Mouse (Mus musculus): ENCODE measurements around the gene Cdk5. TPM values are rescaled to one million over a fixed set of nuclear protein-coding genes. Genes with fewer than 3 reads are reported as not detected.
A peak's percentile ranks its signal among the peaks of the same experiment; 100 is the strongest.

Gene Cdk5
- polyA plus RNA-seq, 1 experiment from 2014 or later, result 46.4 TPM

DNA sequence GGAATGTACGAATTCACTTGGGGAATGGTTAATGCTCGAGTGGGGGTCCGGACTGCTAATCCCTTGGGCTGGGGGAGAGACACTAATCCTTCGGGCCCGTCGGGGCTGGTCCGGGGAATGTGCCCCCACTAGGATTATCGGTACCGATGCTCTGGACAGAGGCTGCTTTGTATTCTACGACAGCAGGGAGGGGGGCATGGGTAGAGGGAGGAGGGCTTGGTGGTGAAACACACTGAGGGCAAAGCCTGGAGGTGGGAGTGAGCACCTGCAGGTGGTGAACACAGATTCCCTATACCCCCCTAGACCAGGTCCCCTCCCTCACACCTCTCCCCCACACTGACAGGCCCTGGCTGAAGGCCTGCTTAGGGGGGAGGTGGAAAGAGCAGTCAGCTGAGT lies 2.7 kb upstream of the Cdk5 start:
- H3K4me3 ChIP-seq (ENCODE audit: low read depth, low read length), result peak overlapping the region; percentile 67
- peaks cover 17% of the 10 kb centered on the region for H3K36me3 ChIP-seq (ENCODE audit: control insufficient read depth, insufficient read depth, low read length)
- H3K4me2 ChIP-seq (replicated peaks; ENCODE audit: low read depth, low read length), result peak overlapping the region; percentile 96
- no peaks in the 10 kb centered on the region for H3K9me3 ChIP-seq (ENCODE audit: control insufficient read depth, low read depth, low read length)
- WGBS, result 2% methylated on average over 10 of the region's 10 CpGs
- H3K27ac ChIP-seq (ENCODE audit: low read length), result no peak overlapping the region; the same call in 1 of the 2 replicates
- H3K27me3 ChIP-seq (ENCODE audit: control insufficient read depth, insufficient read depth, low read length), result no peaks in the 10 kb centered on the region
- peak overlapping the region; percentile 71 for H3K9ac ChIP-seq (replicated peaks; ENCODE audit: low read depth, low read length)
- peaks cover 40% of the 10 kb centered on the region for H3K4me1 ChIP-seq (ENCODE audit: control insufficient read depth, insufficient read depth, low read length)
- ATAC-seq (ENCODE audit: insufficient number of reproducible peaks, insufficient read depth, low FRiP score, low read depth), result no peak

DNA sequence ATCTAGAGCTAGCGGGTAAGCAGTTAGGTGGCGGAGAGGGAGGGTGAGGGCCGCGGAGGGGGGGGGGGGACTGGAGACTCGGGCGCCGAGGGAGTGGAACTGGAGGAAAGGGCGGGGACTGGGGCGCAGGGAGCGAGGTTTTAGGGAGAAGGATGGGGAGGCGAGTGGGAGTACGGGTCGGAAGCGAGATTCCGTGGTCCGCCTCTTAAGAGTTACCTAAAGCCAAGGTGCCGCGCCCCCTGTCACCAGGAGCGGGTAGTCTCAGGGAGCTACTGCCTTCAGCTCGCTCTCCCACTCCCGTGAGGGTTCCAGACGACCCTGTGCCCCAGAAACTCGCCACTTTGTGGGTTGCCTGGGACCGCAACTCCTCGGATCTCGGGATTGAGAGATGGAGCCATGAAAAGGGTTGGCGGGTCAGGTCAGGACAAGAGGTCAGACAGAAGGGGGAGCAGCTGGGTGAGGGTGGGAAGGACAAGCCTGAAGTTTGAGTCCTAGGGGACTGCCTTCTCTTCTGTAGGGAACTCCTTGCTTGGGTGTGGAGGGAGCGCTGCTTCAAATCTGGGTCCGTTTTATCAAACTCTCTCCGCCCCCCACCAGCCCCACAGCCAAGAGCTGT lies 2.2 kb upstream of the Cdk5 start:
- WGBS, result under 1% methylated on average over 26 of the region's 30 CpGs
- Histone ChIP-seq H3K4me1 (ENCODE audit: control insufficient read depth, insufficient read depth, low read length) (peaks cover 40% of the 10 kb centered on the region), H3K4me2 (replicated peaks; ENCODE audit: low read depth, low read length) (peak overlapping the region; percentile 96), H3K27ac (ENCODE audit: low read length) (peak overlapping the region; percentile 93), H3K4me3 (ENCODE audit: low read depth, low read length) (peak overlapping the region; percentile 67), H3K9ac (replicated peaks; ENCODE audit: low read depth, low read length) (peak overlapping the region; percentile 71), H3K36me3 (ENCODE audit: control insufficient read depth, insufficient read depth, low read length) (peaks cover 12% of the 10 kb centered on the region), H3K27me3 (ENCODE audit: control insufficient read depth, insufficient read depth, low read length) (no peaks in the 10 kb centered on the region), H3K9me3 (ENCODE audit: control insufficient read depth, low read depth, low read length) (no peaks in the 10 kb centered on the region)
- ATAC-seq (ENCODE audit: insufficient number of reproducible peaks, insufficient read depth, low FRiP score, low read depth), result no peak

DNA sequence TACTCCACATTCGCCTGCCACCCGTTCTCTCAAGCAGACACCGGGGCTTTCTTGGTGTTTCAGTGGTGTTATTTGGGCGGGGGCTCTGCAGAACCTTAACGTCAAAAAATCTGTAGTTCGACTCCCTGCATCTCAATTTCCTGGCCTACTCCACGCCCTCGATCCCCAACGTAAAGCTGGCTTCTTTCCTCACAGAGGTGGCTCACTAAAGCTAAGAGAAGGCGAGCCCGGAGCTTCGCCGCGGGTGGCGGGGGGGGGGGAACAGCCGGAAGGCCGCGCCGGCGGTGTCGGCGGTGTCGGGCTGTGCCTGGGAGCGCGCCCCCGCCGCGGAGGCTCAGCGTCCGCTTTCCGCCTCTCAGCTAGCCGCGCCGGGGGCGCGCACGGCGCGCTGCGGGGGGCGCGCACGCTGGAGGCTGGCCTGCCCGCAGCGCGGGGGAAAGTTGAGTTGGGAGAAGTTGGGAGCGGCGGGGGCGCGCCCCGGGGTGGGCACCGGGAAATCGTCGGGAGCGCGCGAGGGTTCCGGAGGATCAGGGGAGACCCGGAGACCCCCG lies 1.6 kb upstream of the Cdk5 start:
- ATAC-seq (ENCODE audit: insufficient number of reproducible peaks, insufficient read depth, low FRiP score, low read depth), result 0 out of 2 replicates have a peak, but pooled peaks have one; percentile 4
- peak overlapping the region; percentile 96 for H3K4me2 ChIP-seq (replicated peaks; ENCODE audit: low read depth, low read length)
- peak overlapping the region; percentile 71 for H3K9ac ChIP-seq (replicated peaks; ENCODE audit: low read depth, low read length)
- peaks cover 40% of the 10 kb centered on the region for H3K4me1 ChIP-seq (ENCODE audit: control insufficient read depth, insufficient read depth, low read length)
- peaks cover 9% of the 10 kb centered on the region for H3K36me3 ChIP-seq (ENCODE audit: control insufficient read depth, insufficient read depth, low read length)
- 1% methylated on average over 53 of the region's 60 CpGs for WGBS
- H3K9me3 ChIP-seq (ENCODE audit: control insufficient read depth, low read depth, low read length), result no peaks in the 10 kb centered on the region
- H3K27ac ChIP-seq (ENCODE audit: low read length), result peak overlapping the region; percentile 93
- H3K4me3 ChIP-seq (ENCODE audit: low read depth, low read length), result peak overlapping the region; percentile 67
- no peaks in the 10 kb centered on the region for H3K27me3 ChIP-seq (ENCODE audit: control insufficient read depth, insufficient read depth, low read length)

DNA sequence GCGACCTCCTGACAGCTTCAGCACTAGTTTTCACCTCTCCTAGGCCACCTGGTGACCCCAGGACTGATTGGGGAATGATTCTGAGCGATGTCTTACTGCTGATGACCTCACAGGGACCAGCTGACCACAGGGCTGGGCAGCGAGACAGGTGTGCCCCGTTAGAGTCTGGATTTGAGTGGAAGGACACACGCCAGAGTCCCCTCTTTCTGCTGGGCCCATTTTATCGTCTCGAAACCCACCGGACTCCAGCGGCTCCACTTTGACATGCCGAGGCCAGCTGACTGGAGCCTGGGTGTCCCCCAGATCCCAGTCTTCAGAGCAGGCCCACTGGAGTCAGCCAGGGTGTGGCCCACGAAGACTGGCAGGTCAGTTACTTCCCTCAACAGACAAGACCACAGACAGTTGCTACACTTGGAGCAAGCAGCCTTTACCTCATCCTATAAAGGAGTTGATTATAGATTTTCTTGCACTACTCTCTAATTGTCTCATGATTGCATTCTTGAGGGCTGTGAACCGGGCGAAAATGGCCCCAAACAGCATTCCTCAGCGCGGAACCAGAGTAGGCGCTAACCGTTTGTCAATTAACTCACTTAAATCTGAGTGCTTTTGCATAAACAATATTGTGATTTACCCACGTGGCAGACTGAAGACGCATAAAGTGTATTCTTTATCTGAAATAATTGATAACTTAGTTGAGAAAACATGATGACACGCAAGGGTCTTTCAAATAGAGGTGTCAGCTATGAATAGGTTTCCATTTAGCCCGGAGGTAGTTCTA lies 863 bp upstream of the Cdk5 start:
- Histone ChIP-seq H3K27ac (ENCODE audit: low read length) (peak overlapping the region; percentile 93), H3K9me3 (ENCODE audit: control insufficient read depth, low read depth, low read length) (no peaks in the 10 kb centered on the region), H3K27me3 (ENCODE audit: control insufficient read depth, insufficient read depth, low read length) (no peaks in the 10 kb centered on the region), H3K36me3 (ENCODE audit: control insufficient read depth, insufficient read depth, low read length) (peaks cover 8% of the 10 kb centered on the region; the same call in 1 of the 2 replicates), H3K9ac (replicated peaks; ENCODE audit: low read depth, low read length) (peak overlapping the region; percentile 71; the same call in 1 of the 2 replicates), H3K4me3 (ENCODE audit: low read depth, low read length) (peak overlapping the region; percentile 67), H3K4me2 (replicated peaks; ENCODE audit: low read depth, low read length) (peak overlapping the region; percentile 96), H3K4me1 (ENCODE audit: control insufficient read depth, insufficient read depth, low read length) (peaks cover 40% of the 10 kb centered on the region)
- 10% methylated on average over 21 of the region's 21 CpGs for WGBS
- no peak for ATAC-seq (ENCODE audit: insufficient number of reproducible peaks, insufficient read depth, low FRiP score, low read depth)

GRCm38 (mm10) chr5:24420381-24420780 lies 2.9 kb downstream of the Cdk5 start:
- H3K4me1 ChIP-seq (ENCODE audit: control insufficient read depth, insufficient read depth, low read length), result peaks cover 19% of the 10 kb centered on the region
- no peaks in the 10 kb centered on the region for H3K9me3 ChIP-seq (ENCODE audit: control insufficient read depth, low read depth, low read length)
- H3K4me3 ChIP-seq (ENCODE audit: low read depth, low read length), result no peak overlapping the region
- 89% methylated on average over 9 of the region's 9 CpGs for WGBS
- no peak overlapping the region for H3K27ac ChIP-seq (ENCODE audit: low read length)
- H3K36me3 ChIP-seq (ENCODE audit: control insufficient read depth, insufficient read depth, low read length), result peaks cover 12% of the 10 kb centered on the region; the same call in 1 of the 2 replicates
- H3K27me3 ChIP-seq (ENCODE audit: control insufficient read depth, insufficient read depth, low read length), result no peaks in the 10 kb centered on the region
- H3K4me2 ChIP-seq (replicated peaks; ENCODE audit: low read depth, low read length), result no peak overlapping the region
- H3K9ac ChIP-seq (replicated peaks; ENCODE audit: low read depth, low read length), result no peak overlapping the region
- ATAC-seq (ENCODE audit: insufficient number of reproducible peaks, insufficient read depth, low FRiP score, low read depth), result no peak

- Histone ChIP-seq H3K27me3 (ENCODE audit: control insufficient read depth, insufficient read depth, low read length) (no peaks in the 10 kb centered on the region), H3K4me2 (replicated peaks; ENCODE audit: low read depth, low read length) (no peak overlapping the region), H3K36me3 (ENCODE audit: control insufficient read depth, insufficient read depth, low read length) (peaks cover 12% of the 10 kb centered on the region; the same call in 1 of the 2 replicates), H3K27ac (ENCODE audit: low read length) (no peak overlapping the region), H3K9me3 (ENCODE audit: control insufficient read depth, low read depth, low read length) (no peaks in the 10 kb centered on the region), H3K9ac (replicated peaks; ENCODE audit: low read depth, low read length) (no peak overlapping the region), H3K4me3 (ENCODE audit: low read depth, low read length) (no peak overlapping the region), H3K4me1 (ENCODE audit: control insufficient read depth, insufficient read depth, low read length) (peaks cover 8% of the 10 kb centered on the region)
- ATAC-seq (ENCODE audit: insufficient number of reproducible peaks, insufficient read depth, low FRiP score, low read depth), result no peak
- 85% methylated on average over 10 of the region's 10 CpGs for WGBS
Observed at GRCm38 (mm10) chr5:24417587-24417986, 5.7 kb downstream of the Cdk5 start.

DNA sequence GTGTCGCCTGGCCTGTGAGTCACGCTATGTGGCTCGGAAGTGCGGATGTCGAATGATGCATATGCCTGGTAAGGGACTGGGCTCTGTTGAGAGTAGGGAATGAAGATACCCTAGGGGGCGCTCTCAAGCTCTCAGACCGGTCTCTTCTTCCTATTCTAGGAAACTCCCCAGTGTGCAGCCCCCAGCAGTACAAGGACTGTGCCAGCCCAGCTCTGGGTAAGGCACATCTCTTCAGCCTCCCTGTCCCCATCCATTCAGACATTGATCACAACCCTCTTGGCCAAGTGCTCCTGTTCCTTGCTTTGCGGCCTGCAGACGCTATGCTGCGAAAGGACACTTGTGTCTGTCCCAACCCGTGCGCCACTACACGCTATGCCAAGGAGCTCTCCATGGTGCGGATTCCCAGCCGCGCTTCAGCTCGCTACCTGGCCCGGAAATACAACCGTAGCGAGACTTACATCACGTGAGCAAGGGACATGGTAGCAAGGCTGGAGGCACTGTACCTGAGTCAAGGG lies 7.1 kb downstream of the Cdk5 start:
- 0 out of 2 replicates have a peak, but pooled peaks cover 3% of the 10 kb centered on the region for H3K4me1 ChIP-seq (ENCODE audit: control insufficient read depth, insufficient read depth, low read length)
- 2% methylated on average over 21 of the region's 21 CpGs for WGBS
- H3K4me3 ChIP-seq (ENCODE audit: low read depth, low read length), result no peak overlapping the region
- ATAC-seq (ENCODE audit: insufficient number of reproducible peaks, insufficient read depth, low FRiP score, low read depth), result peak; percentile 50
- H3K9ac ChIP-seq (replicated peaks; ENCODE audit: low read depth, low read length), result no peak overlapping the region
- H3K27me3 ChIP-seq (ENCODE audit: control insufficient read depth, insufficient read depth, low read length), result no peaks in the 10 kb centered on the region
- H3K36me3 ChIP-seq (ENCODE audit: control insufficient read depth, insufficient read depth, low read length), result peaks cover 12% of the 10 kb centered on the region; the same call in 1 of the 2 replicates
- H3K4me2 ChIP-seq (replicated peaks; ENCODE audit: low read depth, low read length), result peak overlapping the region; percentile 20; the same call in 1 of the 2 replicates
- no peak overlapping the region for H3K27ac ChIP-seq (ENCODE audit: low read length)
- no peaks in the 10 kb centered on the region for H3K9me3 ChIP-seq (ENCODE audit: control insufficient read depth, low read depth, low read length)

- ATAC-seq (ENCODE audit: insufficient number of reproducible peaks, insufficient read depth, low FRiP score, low read depth), result no peak
- H3K9me3 ChIP-seq (ENCODE audit: control insufficient read depth, low read depth, low read length), result no peaks in the 10 kb centered on the region
- no peaks in the 10 kb centered on the region for H3K27me3 ChIP-seq (ENCODE audit: control insufficient read depth, insufficient read depth, low read length)
- H3K4me2 ChIP-seq (replicated peaks; ENCODE audit: low read depth, low read length), result no peak overlapping the region
- H3K36me3 ChIP-seq (ENCODE audit: control insufficient read depth, insufficient read depth, low read length), result peaks cover under 1% of the 10 kb centered on the region; the same call in 1 of the 2 replicates
- no peak overlapping the region for H3K9ac ChIP-seq (replicated peaks; ENCODE audit: low read depth, low read length)
- H3K4me3 ChIP-seq (ENCODE audit: low read depth, low read length), result no peak overlapping the region
- 0 out of 2 replicates have a peak, but pooled peaks cover 3% of the 10 kb centered on the region for H3K4me1 ChIP-seq (ENCODE audit: control insufficient read depth, insufficient read depth, low read length)
- 77% methylated on average over 13 of the region's 13 CpGs for WGBS
- H3K27ac ChIP-seq (ENCODE audit: low read length), result no peak overlapping the region
Observed at GRCm38 (mm10) chr5:24413938-24414337, 9.4 kb downstream of the Cdk5 start.
